Mouse (Mus musculus) liver, adult 2 months (tissue): ENCODE results near the gene Adgrl4.

Experiments used
- CTCF ChIP-seq: fragments of 200-500 bp; IDR thresholded peaks from 2 replicates; pipeline ENCODE4 v1.5.1; 2011; ENCODE audit warnings: low read depth, low read length, control low read depth
- POLR2A ChIP-seq: fragments of 200-500 bp; IDR thresholded peaks from 2 replicates; pipeline ENCODE4 v1.6.1; 2011; ENCODE audit warnings: low read length, control low read depth; ENCODE audit not compliant: insufficient read depth; ENCODE audit errors: extremely low read depth

GRCm38 (mm10) chr3:151399270-151399669, 38.4 kb upstream of the Adgrl4 start:
- no peak for TF ChIP-seq POLR2A
- TF ChIP-seq CTCF = no peak
